Mouse (Mus musculus): ENCODE results near the gene Slc35c1. TPM values are rescaled to one million over a fixed set of nuclear protein-coding genes. Genes with fewer than 3 reads are reported as not detected.

Slc35c1 gene
- polyA plus RNA-seq, 1 experiment = 63.3 TPM

DNA sequence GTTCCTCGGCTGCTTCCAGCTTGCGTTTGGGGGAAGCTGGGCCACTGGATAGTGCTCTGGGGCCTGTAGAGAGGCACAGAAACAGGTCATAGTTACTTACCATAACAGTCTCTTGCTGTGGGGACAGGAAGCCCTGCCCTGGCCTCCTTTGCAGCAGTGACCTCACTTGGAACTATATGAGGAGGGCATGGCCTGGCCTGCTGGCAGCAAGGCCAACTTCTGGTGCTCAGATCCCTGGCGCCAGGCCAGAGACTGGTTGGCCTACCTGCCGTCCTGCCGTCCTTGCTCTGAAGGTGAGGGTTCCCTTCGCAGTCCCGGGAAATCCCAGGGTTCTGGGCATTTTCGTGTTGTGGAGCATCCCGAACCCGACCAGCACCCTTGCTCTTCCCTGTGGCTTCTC lies 48.6 kb downstream of the Slc35c1 start:
- TF ChIP-seq CTCF (IDR thresholded peaks at IDR 0.05; ENCODE audit: extremely low read depth, insufficient read depth, insufficient read length, insufficient replicate concordance) (no peak), POLR2A (IDR thresholded peaks at IDR 0.05; ENCODE audit: low read depth, low read length) (no peak)
- DNase-seq (ENCODE audit: low read depth in 1 of 2, low spot score in 2 of 2) = no peak
- Histone ChIP-seq H3K27me3 (ENCODE audit: control insufficient read depth, insufficient read depth, low read length) (no peaks in the 10 kb centered on the region), H3K27ac (ENCODE audit: insufficient read depth, low read length) (no peak overlapping the region), H3K4me3 (ENCODE audit: extremely low read depth, insufficient read depth, insufficient read length) (no peak overlapping the region), H3K4me1 (ENCODE audit: control insufficient read depth, insufficient read depth, insufficient read length) (no peaks in the 10 kb centered on the region), H3K36me3 (ENCODE audit: control insufficient read depth, insufficient read depth, low read length) (peaks cover 46% of the 10 kb centered on the region)
- WGBS = 95% methylated on average over 10 of the region's 10 CpGs

- no peak overlapping the region for H3K4me3 ChIP-seq (ENCODE audit: extremely low read depth, insufficient read depth, insufficient read length)
- no peak for TF ChIP-seq POLR2A (IDR thresholded peaks at IDR 0.05; ENCODE audit: low read depth, low read length)
- TF ChIP-seq CTCF (IDR thresholded peaks at IDR 0.05; ENCODE audit: extremely low read depth, insufficient read depth, insufficient read length, insufficient replicate concordance) = no peak
- no peaks in the 10 kb centered on the region for H3K4me1 ChIP-seq (ENCODE audit: control insufficient read depth, insufficient read depth, insufficient read length)
- H3K27me3 ChIP-seq (ENCODE audit: control insufficient read depth, insufficient read depth, low read length) = no peaks in the 10 kb centered on the region
- DNase-seq (ENCODE audit: low read depth in 1 of 2, low spot score in 2 of 2) = no peak
- H3K27ac ChIP-seq (ENCODE audit: insufficient read depth, low read length) = no peak overlapping the region
- 95% methylated on average over 18 of the region's 18 CpGs for WGBS
- H3K36me3 ChIP-seq (ENCODE audit: control insufficient read depth, insufficient read depth, low read length) = peaks cover 31% of the 10 kb centered on the region
Observed at GRCm38 (mm10) chr2:92408309-92409045, 51.9 kb downstream of the Slc35c1 start.

DNA sequence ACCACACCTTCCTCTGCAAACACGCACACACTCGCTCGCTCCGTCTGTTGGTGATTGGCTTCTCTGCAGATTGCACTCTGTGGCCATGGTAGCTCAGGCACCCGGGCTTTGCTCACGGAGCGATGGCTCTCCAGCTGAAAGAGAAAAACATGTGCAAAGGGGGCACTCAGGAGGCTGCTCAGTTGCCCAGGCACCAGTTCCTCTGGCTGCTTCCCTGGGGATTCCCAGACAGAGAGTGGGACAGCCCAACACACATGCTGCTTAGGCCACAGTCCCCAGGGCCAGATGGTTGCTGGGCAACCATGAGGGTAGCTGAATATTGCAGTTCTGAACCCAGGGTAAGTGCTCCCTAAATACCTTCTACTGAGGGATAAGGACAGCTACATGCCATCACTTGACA lies 54.7 kb downstream of the Slc35c1 start:
- no peak for TF ChIP-seq CTCF (IDR thresholded peaks at IDR 0.05; ENCODE audit: extremely low read depth, insufficient read depth, insufficient read length, insufficient replicate concordance)
- TF ChIP-seq POLR2A (IDR thresholded peaks at IDR 0.05; ENCODE audit: low read depth, low read length) = no peak
- Histone ChIP-seq H3K27me3 (ENCODE audit: control insufficient read depth, insufficient read depth, low read length) (peaks cover 8% of the 10 kb centered on the region), H3K4me1 (ENCODE audit: control insufficient read depth, insufficient read depth, insufficient read length) (no peaks in the 10 kb centered on the region), H3K36me3 (ENCODE audit: control insufficient read depth, insufficient read depth, low read length) (peaks cover 14% of the 10 kb centered on the region), H3K27ac (ENCODE audit: insufficient read depth, low read length) (no peak overlapping the region), H3K4me3 (ENCODE audit: extremely low read depth, insufficient read depth, insufficient read length) (no peak overlapping the region)
- no peak for DNase-seq (ENCODE audit: low read depth in 1 of 2, low spot score in 2 of 2)
- 90% methylated on average over 7 of the region's 7 CpGs for WGBS

GRCm38 (mm10) chr2:92404737-92405136 lies 55.6 kb downstream of the Slc35c1 start:
- H3K4me3 ChIP-seq (ENCODE audit: extremely low read depth, insufficient read depth, insufficient read length) = no peak overlapping the region
- H3K27me3 ChIP-seq (ENCODE audit: control insufficient read depth, insufficient read depth, low read length) = peaks cover 9% of the 10 kb centered on the region
- DNase-seq (ENCODE audit: low read depth in 1 of 2, low spot score in 2 of 2) = no peak
- WGBS = 90% methylated on average over 6 of the region's 6 CpGs
- peaks cover 10% of the 10 kb centered on the region for H3K36me3 ChIP-seq (ENCODE audit: control insufficient read depth, insufficient read depth, low read length)
- TF ChIP-seq POLR2A (IDR thresholded peaks at IDR 0.05; ENCODE audit: low read depth, low read length) (no peak), CTCF (IDR thresholded peaks at IDR 0.05; ENCODE audit: extremely low read depth, insufficient read depth, insufficient read length, insufficient replicate concordance) (no peak)
- no peaks in the 10 kb centered on the region for H3K4me1 ChIP-seq (ENCODE audit: control insufficient read depth, insufficient read depth, insufficient read length)
- H3K27ac ChIP-seq (ENCODE audit: insufficient read depth, low read length) = no peak overlapping the region

DNA sequence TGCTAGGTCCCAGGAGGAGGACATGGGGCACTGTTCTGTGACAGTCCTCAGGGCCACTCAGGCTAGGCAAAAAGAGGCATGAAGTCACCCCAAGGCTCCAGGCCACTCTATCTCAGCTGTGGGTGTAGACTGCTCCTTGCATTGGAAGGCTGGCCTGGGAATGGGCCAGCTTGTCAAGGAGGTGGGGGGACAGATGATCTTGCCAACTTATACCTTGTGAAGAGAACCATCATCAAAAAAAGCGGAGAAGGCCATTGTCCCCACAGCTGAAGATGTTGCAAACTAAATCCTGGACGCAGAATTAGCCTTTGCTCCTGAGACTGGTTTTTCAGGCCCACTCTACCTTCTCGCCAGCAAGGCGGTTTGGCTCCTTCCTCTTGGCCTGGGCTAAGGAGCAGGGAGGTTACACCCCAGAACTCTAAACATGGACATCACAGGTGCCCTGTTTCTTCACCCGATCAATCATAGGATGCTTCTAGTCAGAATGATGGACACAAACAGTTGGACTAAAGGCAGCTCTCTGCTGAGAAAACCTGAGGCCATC lies 56.5 kb downstream of the Slc35c1 start:
- no peak for TF ChIP-seq POLR2A (IDR thresholded peaks at IDR 0.05; ENCODE audit: low read depth, low read length)
- TF ChIP-seq CTCF (IDR thresholded peaks at IDR 0.05; ENCODE audit: extremely low read depth, insufficient read depth, insufficient read length, insufficient replicate concordance) = no peak
- H3K4me3 ChIP-seq (ENCODE audit: extremely low read depth, insufficient read depth, insufficient read length) = no peak overlapping the region
- no peak overlapping the region for H3K27ac ChIP-seq (ENCODE audit: insufficient read depth, low read length)
- no peaks in the 10 kb centered on the region for H3K4me1 ChIP-seq (ENCODE audit: control insufficient read depth, insufficient read depth, insufficient read length)
- 89% methylated on average over 5 of the region's 5 CpGs for WGBS
- H3K27me3 ChIP-seq (ENCODE audit: control insufficient read depth, insufficient read depth, low read length) = peaks cover 9% of the 10 kb centered on the region
- H3K36me3 ChIP-seq (ENCODE audit: control insufficient read depth, insufficient read depth, low read length) = peaks cover 6% of the 10 kb centered on the region
- DNase-seq (ENCODE audit: low read depth in 1 of 2, low spot score in 2 of 2) = no peak

Other genes starting within 250 kb of the Slc35c1 start
- gene Pex16, start 85.9 kb downstream of the Slc35c1 start, polyA plus RNA-seq (2012; rRNA removed) = 36.9 and 47.5 TPM in 2 replicates
- 1.9 and 2.5 TPM in 2 replicates for gene Large2, start 85.7 kb downstream of the Slc35c1 start, polyA plus RNA-seq (2012; rRNA removed)
- 2.0 and 2.8 TPM in 2 replicates for gene 1700029I15Rik, start 78.0 kb downstream of the Slc35c1 start, polyA plus RNA-seq (2012; rRNA removed)
- 4.5 and 5.0 TPM in 2 replicates for gene Mapk8ip1, start 59.3 kb downstream of the Slc35c1 start, polyA plus RNA-seq (2012; rRNA removed)
- 8.4 and 9.4 TPM in 2 replicates for gene Cry2, start 26.5 kb downstream of the Slc35c1 start, polyA plus RNA-seq (2012; rRNA removed)
- 20.0 and 20.7 TPM in 2 replicates for gene Chst1, start 139.2 kb upstream of the Slc35c1 start, polyA plus RNA-seq (2012; rRNA removed)